Mouse (Mus musculus): ENCODE measurements around the gene Ctbp2.

- no peak for TF ChIP-seq GATA1 (IDR thresholded peaks at IDR 0.05; ENCODE audit: low read length)
- no peak for TF ChIP-seq TAL1 (IDR thresholded peaks at IDR 0.05; ENCODE audit: low read length)
Measured at GRCm38 (mm10) chr7:133121661-133122378, 2.3 kb downstream of the Ctbp2 start.

All from erythroblast, embryonic 14.5 days (primary cell).